Mouse (Mus musculus) intestine, embryonic 15.5 days (tissue): ENCODE measurements around the gene Asb18. TPM values are rescaled to one million over a fixed set of nuclear protein-coding genes. Genes with fewer than 3 reads are reported as not detected.

Source experiments
- ATAC-seq: fragments of 200-750 bp; cut with Nextera tagmentation; 2 replicates; pipeline ENCODE4 v1.8.0; 2017; ENCODE audit warnings: moderate TSS enrichment, moderate library complexity
- H3K27ac ChIP-seq: fragments of 300-500 bp; sonication (generic); 2 replicates; pipeline ENCODE4 v1.5.1; 2015; ENCODE audit warnings: mild to moderate bottlenecking, inconsistent platforms
- H3K27me3 ChIP-seq: fragments of 300-500 bp; sonication (generic); replicated peaks from 2 replicates; pipeline ENCODE4 v1.6.1; 2015; ENCODE audit warnings: inconsistent platforms
- H3K36me3 ChIP-seq: fragments of 300-500 bp; sonication (generic); 2 replicates; pipeline ENCODE4 v1.6.1; 2015; ENCODE audit warnings: inconsistent platforms
- H3K4me1 ChIP-seq: fragments of 300-500 bp; sonication (generic); replicated peaks from 2 replicates; pipeline ENCODE4 v1.6.1; 2015; ENCODE audit warnings: inconsistent platforms
- H3K4me2 ChIP-seq: fragments of 300-500 bp; sonication (generic); replicated peaks from 2 replicates; pipeline ENCODE4 v1.6.1; 2015; ENCODE audit warnings: mild to moderate bottlenecking, inconsistent platforms
- H3K4me3 ChIP-seq: fragments of 300-500 bp; sonication (generic); replicated peaks from 2 replicates; pipeline ENCODE4 v1.5.1; 2015; ENCODE audit warnings: inconsistent platforms
- H3K9ac ChIP-seq: fragments of 300-500 bp; sonication (generic); 2 replicates; pipeline ENCODE4 v1.6.1; 2015; ENCODE audit warnings: inconsistent platforms
- H3K9me3 ChIP-seq: fragments of 300-500 bp; sonication (generic); 2 replicates; pipeline ENCODE4 v1.6.1; 2016; ENCODE audit warnings: inconsistent platforms
- WGBS: fragments of 180-500 bp; shearing (Covaris S2); methylation state at CpG from one replicate; pipeline ENCODE4 v1.1.7; 2015; 5-methylcytosine and 5-hydroxymethylcytosine counted together
- polyA plus RNA-seq: library from polyadenylated mRNA; unstranded; fragments of >200 nt; fragmentation: Nextera tagmentation; extraction: Ambion mirVana; gene quantifications from 2 replicates; pipeline ENCODE4 v1.2.1, GENCODE M21; 2015

The Asb18 gene
- polyA plus RNA-seq, 1 experiment from 2014 or later, result not detected

GRCm38 (mm10) chr1:89939981-89940726, 74.3 kb downstream of the Asb18 start:
- Histone ChIP-seq H3K4me1 (peaks cover 15% of the 10 kb centered on the region), H3K9me3 (no peaks in the 10 kb centered on the region), H3K27ac (no peak overlapping the region), H3K4me2 (peak overlapping the region; percentile 54), H3K9ac (no peak overlapping the region), H3K27me3 (peaks cover 84% of the 10 kb centered on the region), H3K36me3 (no peaks in the 10 kb centered on the region), H3K4me3 (peak overlapping the region; percentile 16)
- 3% methylated on average over 33 of the region's 34 CpGs for WGBS
- peak; percentile 83 for ATAC-seq

DNA sequence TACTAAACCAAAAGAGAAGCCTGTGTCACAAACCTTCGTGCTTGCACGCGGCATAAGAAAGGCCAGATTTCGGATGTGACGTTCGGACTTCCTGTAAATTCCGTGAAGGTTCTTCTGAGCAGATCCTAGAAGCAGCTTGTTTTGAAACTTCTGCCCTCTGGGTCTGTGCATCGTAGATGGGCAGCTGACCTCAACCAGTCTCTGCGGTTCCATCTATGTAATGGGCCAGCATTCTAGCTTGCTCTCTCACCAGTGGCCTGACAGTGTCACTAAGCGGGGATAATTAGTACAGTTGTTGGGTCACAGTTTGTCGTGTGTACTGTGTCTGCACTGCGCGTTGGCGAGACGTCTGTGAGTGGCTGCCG, 74.9 kb downstream of the Asb18 start:
- no peak overlapping the region; the same call in 1 of the 2 replicates for H3K4me2 ChIP-seq
- no peaks in the 10 kb centered on the region for H3K9me3 ChIP-seq
- WGBS, result 33% methylated on average over 16 of the region's 16 CpGs
- no peak for ATAC-seq
- H3K4me1 ChIP-seq, result peaks cover 15% of the 10 kb centered on the region
- no peak overlapping the region for H3K27ac ChIP-seq
- no peak overlapping the region for H3K9ac ChIP-seq
- H3K27me3 ChIP-seq, result peaks cover 80% of the 10 kb centered on the region
- H3K4me3 ChIP-seq, result no peak overlapping the region
- no peaks in the 10 kb centered on the region for H3K36me3 ChIP-seq

DNA sequence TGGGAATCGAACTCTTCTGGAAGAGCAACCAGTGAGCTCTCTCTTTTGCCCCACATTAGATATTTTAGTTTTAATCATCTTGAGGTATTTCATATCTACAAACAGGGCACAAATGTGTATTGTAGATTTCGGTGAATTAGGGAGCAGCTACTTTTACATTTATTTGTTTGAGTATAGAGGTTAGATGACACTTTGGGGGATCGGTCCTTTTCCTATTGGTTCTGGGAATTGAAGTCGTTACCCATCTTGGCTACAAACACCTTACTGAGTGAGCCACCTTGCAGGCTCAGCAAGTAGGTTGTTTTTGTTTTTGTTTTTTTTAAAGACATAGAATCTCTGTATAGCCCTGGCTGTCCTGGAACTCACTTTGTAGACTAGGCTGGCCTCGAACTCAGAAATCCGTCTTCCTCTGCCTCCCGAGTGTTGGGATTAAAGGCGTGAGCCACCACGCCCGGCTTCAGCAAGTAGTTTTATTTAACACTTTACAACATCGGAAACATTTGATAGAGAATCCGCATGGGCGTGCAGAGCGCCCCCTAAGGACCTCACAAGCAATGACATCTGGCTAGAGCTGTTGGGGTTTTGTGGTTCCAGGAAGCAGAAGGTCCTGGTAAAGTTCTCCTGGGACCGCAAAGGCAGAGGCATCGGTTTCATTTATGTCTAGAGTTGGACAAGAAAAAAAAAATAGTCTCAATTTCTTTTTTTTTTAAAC, 75.4 kb downstream of the Asb18 start:
- peaks cover 79% of the 10 kb centered on the region for H3K27me3 ChIP-seq

DNA sequence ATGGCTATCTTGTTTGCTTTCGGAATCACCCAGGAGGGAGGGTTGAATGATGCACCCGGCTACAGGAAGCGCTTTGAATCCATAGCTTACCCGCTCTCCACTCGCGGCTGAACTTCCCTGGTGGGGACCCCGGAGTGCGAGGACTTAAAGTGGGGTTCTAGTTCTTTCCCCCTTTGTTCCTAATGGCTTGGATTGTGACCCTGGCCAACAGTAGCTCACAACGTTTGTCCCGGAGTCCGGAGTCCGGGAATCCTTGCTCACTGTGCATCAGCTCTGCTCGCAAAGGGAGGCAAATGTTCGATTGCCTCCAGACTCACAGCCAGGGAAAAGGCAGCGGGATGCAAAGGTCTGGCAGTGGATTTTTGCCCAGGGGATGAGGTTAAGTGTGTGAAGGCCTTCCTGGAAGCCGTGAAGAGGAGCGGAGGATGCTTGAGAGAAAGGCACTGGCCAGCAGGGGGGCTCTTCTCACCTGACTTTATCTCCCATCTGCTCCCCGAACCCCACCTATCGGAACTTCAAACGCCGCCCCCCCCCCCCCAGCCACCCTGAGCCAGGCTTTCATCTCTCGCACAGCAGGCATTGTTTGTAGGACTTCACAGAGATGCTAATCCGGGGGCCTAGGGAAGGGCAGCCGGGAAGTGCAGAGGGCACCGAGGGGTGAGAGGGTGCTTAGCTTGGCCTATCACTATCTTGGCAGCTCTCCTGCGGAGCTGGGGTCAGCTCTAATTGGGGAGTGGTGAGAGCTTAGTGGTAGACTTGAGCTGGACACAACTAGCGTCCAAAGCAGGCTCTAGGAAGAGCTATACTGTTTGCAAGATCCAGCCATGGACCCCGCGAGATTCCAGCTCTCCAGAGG, 78.7 kb downstream of the Asb18 start:
- H3K4me2 ChIP-seq, result no peak overlapping the region
- H3K4me1 ChIP-seq, result peaks cover 21% of the 10 kb centered on the region
- H3K27ac ChIP-seq, result no peak overlapping the region
- H3K9me3 ChIP-seq, result no peaks in the 10 kb centered on the region
- WGBS, result 4% methylated on average over 29 of the region's 29 CpGs
- H3K4me3 ChIP-seq, result no peak overlapping the region
- no peak for ATAC-seq
- H3K36me3 ChIP-seq, result no peaks in the 10 kb centered on the region
- H3K9ac ChIP-seq, result no peak overlapping the region
- peaks cover 85% of the 10 kb centered on the region for H3K27me3 ChIP-seq

More for the DNA sequence above, 75.4 kb downstream of the Asb18 start:
- WGBS, result 32% methylated on average over 16 of the region's 16 CpGs
- H3K4me3 ChIP-seq, result no peak overlapping the region
- no peaks in the 10 kb centered on the region for H3K9me3 ChIP-seq
- H3K4me1 ChIP-seq, result peaks cover 15% of the 10 kb centered on the region
- ATAC-seq, result no peak
- no peak overlapping the region for H3K4me2 ChIP-seq
- H3K36me3 ChIP-seq, result no peaks in the 10 kb centered on the region
- no peak overlapping the region for H3K27ac ChIP-seq
- no peak overlapping the region for H3K9ac ChIP-seq

DNA sequence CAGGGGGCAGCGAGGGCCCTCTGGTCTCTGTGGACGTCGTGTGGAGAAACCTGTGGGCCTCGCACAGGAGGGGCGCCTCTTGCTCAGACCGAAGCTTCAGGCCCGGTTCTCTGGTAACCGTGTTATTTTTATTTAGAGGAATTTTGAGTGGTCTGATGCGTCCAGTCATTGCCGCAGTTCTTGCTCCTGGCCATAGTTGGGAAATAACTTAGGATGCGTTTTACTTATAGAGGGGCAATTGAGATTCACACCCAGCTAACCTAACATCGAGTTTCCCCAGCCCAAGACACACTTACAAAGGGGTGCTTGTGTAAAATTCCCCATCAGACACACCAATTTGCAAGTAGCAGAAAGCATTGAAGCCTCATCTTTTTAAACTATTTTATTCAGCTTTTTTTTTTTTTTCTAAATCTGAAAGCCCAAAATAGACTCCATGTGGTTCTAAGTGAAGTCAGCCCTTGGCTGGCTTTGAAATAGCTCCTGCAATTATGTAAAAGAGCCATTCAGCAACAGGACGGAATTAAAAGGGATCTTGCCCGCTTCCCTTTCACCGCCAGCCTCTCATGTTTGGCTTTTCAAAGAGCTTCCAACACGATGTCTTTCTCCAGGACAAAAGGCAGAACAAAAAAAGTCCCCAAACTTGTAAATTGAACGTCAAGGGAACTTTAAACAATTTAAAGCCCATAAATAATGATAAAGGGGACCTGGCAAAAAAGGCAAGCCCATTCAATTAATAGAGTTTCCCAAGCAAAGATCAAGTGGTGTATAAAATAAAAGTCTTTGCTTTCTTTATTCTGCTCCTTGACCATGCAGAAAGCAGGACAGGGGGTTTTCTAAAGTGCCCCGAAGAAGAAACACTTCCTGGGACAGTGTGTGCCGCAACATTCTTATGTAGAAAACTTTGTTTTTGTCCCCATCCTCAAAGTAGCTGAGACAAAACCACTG, 79.9 kb downstream of the Asb18 start:
- Histone ChIP-seq H3K27ac (no peak overlapping the region), H3K9me3 (no peaks in the 10 kb centered on the region), H3K36me3 (no peaks in the 10 kb centered on the region), H3K4me1 (peaks cover 23% of the 10 kb centered on the region), H3K9ac (no peak overlapping the region), H3K27me3 (peaks cover 87% of the 10 kb centered on the region), H3K4me2 (no peak overlapping the region), H3K4me3 (no peak overlapping the region)
- 11% methylated on average over 19 of the region's 19 CpGs for WGBS
- ATAC-seq, result no peak

DNA sequence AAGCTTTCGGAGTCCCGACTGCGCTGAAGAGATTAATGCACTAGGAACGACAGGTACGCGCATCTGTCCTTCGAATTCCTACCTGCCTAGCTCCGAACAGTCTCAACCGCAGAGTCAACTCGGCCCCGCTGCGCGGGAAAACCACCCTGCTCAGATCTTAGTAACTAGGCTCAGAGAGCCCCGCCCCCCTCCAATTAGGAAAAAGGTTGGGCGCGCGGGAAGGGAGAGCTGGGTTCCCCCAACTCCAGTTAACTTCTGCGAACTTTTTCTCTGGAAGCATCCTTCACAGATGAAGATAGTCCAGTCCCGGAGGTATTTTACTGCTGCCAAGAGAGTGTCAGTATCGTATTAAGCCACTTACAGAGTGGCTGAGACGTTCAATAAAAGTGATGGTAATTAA, 80.7 kb downstream of the Asb18 start:
- no peak overlapping the region for H3K4me2 ChIP-seq
- 2% methylated on average over 21 of the region's 21 CpGs for WGBS
- no peak overlapping the region for H3K4me3 ChIP-seq
- no peaks in the 10 kb centered on the region for H3K36me3 ChIP-seq
- no peak overlapping the region for H3K27ac ChIP-seq
- peaks cover 23% of the 10 kb centered on the region for H3K4me1 ChIP-seq
- no peak overlapping the region for H3K9ac ChIP-seq
- ATAC-seq, result no peak
- peaks cover 88% of the 10 kb centered on the region for H3K27me3 ChIP-seq
- no peaks in the 10 kb centered on the region for H3K9me3 ChIP-seq

- Histone ChIP-seq H3K4me1 (peaks cover 23% of the 10 kb centered on the region), H3K4me2 (no peak overlapping the region), H3K4me3 (no peak overlapping the region), H3K9ac (no peak overlapping the region), H3K27me3 (peaks cover 90% of the 10 kb centered on the region), H3K36me3 (no peaks in the 10 kb centered on the region), H3K9me3 (no peaks in the 10 kb centered on the region), H3K27ac (no peak overlapping the region)
- 12% methylated on average over 6 of the region's 6 CpGs for WGBS
- no peak for ATAC-seq
Observed at GRCm38 (mm10) chr1:89933028-89933427, 81.4 kb downstream of the Asb18 start.

GRCm38 (mm10) chr1:89932616-89933015, 81.8 kb downstream of the Asb18 start:
- H3K4me1 ChIP-seq, result peaks cover 23% of the 10 kb centered on the region
- no peaks in the 10 kb centered on the region for H3K9me3 ChIP-seq
- H3K4me2 ChIP-seq, result no peak overlapping the region
- no peak overlapping the region for H3K27ac ChIP-seq
- no peak overlapping the region for H3K4me3 ChIP-seq
- H3K36me3 ChIP-seq, result no peaks in the 10 kb centered on the region
- ATAC-seq, result no peak
- H3K9ac ChIP-seq, result no peak overlapping the region
- peaks cover 90% of the 10 kb centered on the region for H3K27me3 ChIP-seq
- 2% methylated on average over 16 of the region's 16 CpGs for WGBS

- no peaks in the 10 kb centered on the region for H3K9me3 ChIP-seq
- H3K27ac ChIP-seq, result no peak overlapping the region
- H3K4me3 ChIP-seq, result no peak overlapping the region
- H3K36me3 ChIP-seq, result no peaks in the 10 kb centered on the region
- peaks cover 90% of the 10 kb centered on the region for H3K27me3 ChIP-seq
- H3K4me2 ChIP-seq, result no peak overlapping the region
- H3K9ac ChIP-seq, result no peak overlapping the region
- WGBS, result 4% methylated on average over 19 of the region's 19 CpGs
- no peak for ATAC-seq
- peaks cover 25% of the 10 kb centered on the region for H3K4me1 ChIP-seq
Observed at GRCm38 (mm10) chr1:89932021-89932423, 82.4 kb downstream of the Asb18 start.

DNA sequence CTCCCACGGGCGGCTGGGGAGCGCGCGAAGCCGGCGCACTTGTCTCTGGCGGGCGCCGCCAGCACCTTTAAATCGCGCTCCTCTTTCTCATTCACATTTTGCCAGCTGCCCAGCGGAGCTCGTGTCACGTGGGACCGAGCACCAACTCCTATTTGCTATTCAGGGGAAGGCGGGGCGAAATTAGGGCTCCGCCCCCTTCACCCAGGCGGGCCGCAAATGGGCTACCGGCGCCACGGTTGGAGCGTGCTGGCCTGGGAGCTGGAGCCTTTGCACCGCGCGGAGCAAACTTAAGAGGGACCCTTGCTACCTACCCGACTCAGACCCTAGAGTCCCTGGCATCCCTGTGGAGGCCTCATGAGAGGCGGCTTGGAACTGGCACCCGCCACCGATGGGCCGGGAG, 83.3 kb downstream of the Asb18 start, which contains the start of gene Gbx2:
TSS of gene Gbx2 (minus strand) at position 60 of the 400 bp plus-strand sequence.
- peaks cover 90% of the 10 kb centered on the region for H3K27me3 ChIP-seq

GRCm38 (mm10) chr1:89930551-89930950, 83.9 kb downstream of the Asb18 start:
- WGBS, result under 1% methylated on average over 45 of the region's 45 CpGs
- no peaks in the 10 kb centered on the region for H3K9me3 ChIP-seq
- H3K27me3 ChIP-seq, result peaks cover 90% of the 10 kb centered on the region
- H3K4me1 ChIP-seq, result peaks cover 27% of the 10 kb centered on the region
- ATAC-seq, result peak; percentile 37
- peak overlapping the region; percentile 17; the same call in 1 of the 2 replicates for H3K9ac ChIP-seq
- peak overlapping the region; percentile 39 for H3K4me3 ChIP-seq
- H3K27ac ChIP-seq, result no peak overlapping the region
- H3K4me2 ChIP-seq, result peak overlapping the region; percentile 88
- H3K36me3 ChIP-seq, result no peaks in the 10 kb centered on the region

More for the DNA sequence above, 83.3 kb downstream of the Asb18 start, which contains the start of gene Gbx2:
- H3K4me3 ChIP-seq, result peak within 1 kb of the TSS; percentile 39
- no peak within 1 kb of the TSS for H3K27ac ChIP-seq
- WGBS, result under 1% methylated on average over 33 of the region's 33 CpGs
- peak within 1 kb of the TSS; percentile 17; the same call in 1 of the 2 replicates for H3K9ac ChIP-seq
- H3K4me2 ChIP-seq, result peak within 1 kb of the TSS; percentile 88
- H3K36me3 ChIP-seq, result no peaks in the 10 kb centered on the region
- peak; percentile 83 for ATAC-seq
- peaks cover 27% of the 10 kb centered on the region for H3K4me1 ChIP-seq
- no peaks in the 10 kb centered on the region for H3K9me3 ChIP-seq
